Mouse (Mus musculus) C2C12 (cell line): Measurements from ENCODE around the gene Plrg1. TPM values are rescaled to one million over a fixed set of nuclear protein-coding genes. Genes with fewer than 3 reads are reported as not detected.

Source experiments
- H3K27me3 ChIP-seq: one replicate; pipeline ENCODE4 v1.6.1; 2011; ENCODE audit not compliant: control insufficient read depth, insufficient read depth, insufficient read length
- H3K36me3 ChIP-seq: one replicate; pipeline ENCODE4 v1.6.1; 2011; ENCODE audit not compliant: control insufficient read depth, insufficient read depth
- H3K4me3 ChIP-seq: one replicate; pipeline ENCODE4 v1.5.1; 2011; ENCODE audit warnings: mild to moderate bottlenecking, control low read depth; ENCODE audit not compliant: poor library complexity, insufficient read depth, severe bottlenecking
- H3K79me2 ChIP-seq: one replicate; pipeline ENCODE4 v1.6.1; 2011; ENCODE audit not compliant: control insufficient read depth, insufficient read depth
- H3K79me3 ChIP-seq: one replicate; pipeline ENCODE4 v1.6.1; 2011; ENCODE audit warnings: low read depth, control low read depth
- H3ac ChIP-seq: one replicate; pipeline ENCODE3; 2011; ENCODE audit warnings: low read depth; ENCODE audit not compliant: control insufficient read depth, insufficient read length
- CEBPB ChIP-seq: IDR thresholded peaks from one replicate; pipeline ENCODE4 v1.6.1; 2011; ENCODE audit warnings: low read depth, mild to moderate bottlenecking, control low read depth, moderate library complexity
- CTCF ChIP-seq: IDR thresholded peaks from one replicate; pipeline ENCODE4 v1.5.1; 2011; ENCODE audit not compliant: control insufficient read depth, insufficient read depth, insufficient read length
- FOSL1 ChIP-seq: IDR thresholded peaks from one replicate; pipeline ENCODE4 v1.8.0; 2011; ENCODE audit warnings: mild to moderate bottlenecking, low read length; ENCODE audit not compliant: poor library complexity, insufficient read depth, severe bottlenecking
- MAX ChIP-seq: IDR thresholded peaks from one replicate; pipeline ENCODE4 v1.6.1; 2011; ENCODE audit warnings: mild to moderate bottlenecking, control low read depth
- MYOD1 ChIP-seq: IDR thresholded peaks from one replicate; pipeline ENCODE4 v1.6.1; 2011; ENCODE audit warnings: low read depth; ENCODE audit not compliant: control insufficient read depth, insufficient read length
- MYOG ChIP-seq: IDR thresholded peaks from one replicate; pipeline ENCODE4 v1.6.1; 2011; ENCODE audit not compliant: control insufficient read depth, insufficient read length; ENCODE audit errors: extremely low read depth
- USF1 ChIP-seq: IDR thresholded peaks from one replicate; pipeline ENCODE4 v1.6.1; 2011; ENCODE audit warnings: low read depth, mild to moderate bottlenecking, control low read depth, moderate library complexity
- polyA plus RNA-seq: library from polyadenylated mRNA; unstranded; fragments of >200 nt; fragmentation: generic; extraction: Trizol; gene quantifications from one replicate; pipeline ENCODE4 v1.2.1, GENCODE M21; 2012; ENCODE audit warnings: missing spikeins

Plrg1 gene
- polyA plus RNA-seq, 1 experiment: 58.2 TPM

DNA sequence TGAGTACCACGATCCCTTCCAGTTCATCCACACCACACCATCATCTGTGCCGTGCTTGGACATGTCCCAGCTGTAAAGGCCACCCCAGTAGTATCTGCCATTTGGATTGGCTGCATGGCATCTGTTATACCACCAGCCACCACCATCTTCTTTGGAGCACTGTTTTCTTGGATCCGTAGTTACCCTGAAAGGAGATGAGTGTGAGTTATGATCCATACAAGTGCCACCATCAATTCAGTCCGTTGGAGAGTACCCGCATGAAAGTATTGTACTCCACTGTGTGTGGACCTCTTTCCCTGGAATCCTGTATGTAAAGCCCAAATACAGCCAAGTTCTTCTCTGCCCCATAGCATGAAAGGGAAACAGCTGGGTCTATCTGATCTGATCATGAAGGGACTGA is 12.9 kb upstream of the Plrg1 start:
- H3ac ChIP-seq: no peak overlapping the region
- peaks cover 9% of the 10 kb centered on the region for H3K27me3 ChIP-seq
- H3K79me3 ChIP-seq: no peaks in the 10 kb centered on the region
- no peak for TF ChIP-seq USF1
- TF ChIP-seq MYOG: no peak
- no peak for TF ChIP-seq MYOD1
- no peak for TF ChIP-seq CTCF
- no peak for TF ChIP-seq MAX
- TF ChIP-seq FOSL1: no peak
- H3K36me3 ChIP-seq: no peaks in the 10 kb centered on the region
- no peak overlapping the region for H3K4me3 ChIP-seq
- no peaks in the 10 kb centered on the region for H3K79me2 ChIP-seq

DNA sequence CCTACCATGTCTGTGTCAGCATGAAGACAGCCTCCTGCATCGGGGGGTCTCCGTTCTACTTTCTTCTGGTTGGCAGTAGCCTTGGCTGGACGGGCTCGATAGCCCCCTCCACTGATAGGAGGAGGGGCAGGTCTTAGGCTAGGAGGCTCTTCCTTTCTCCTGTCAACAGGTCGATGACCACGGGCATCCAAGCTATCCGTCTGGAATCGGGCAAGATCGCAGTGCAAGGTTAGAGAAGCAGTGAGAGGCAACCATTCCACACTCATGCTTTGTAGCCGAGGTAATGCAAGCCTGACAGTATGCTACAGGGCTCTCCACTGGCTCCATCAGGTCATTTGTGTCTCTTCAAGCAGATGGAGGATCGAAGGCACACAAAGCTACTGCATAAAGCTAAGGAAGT is 8.7 kb upstream of the Plrg1 start:
- no peaks in the 10 kb centered on the region for H3K79me2 ChIP-seq
- H3ac ChIP-seq: no peak overlapping the region
- TF ChIP-seq MAX: no peak
- no peak for TF ChIP-seq CTCF
- TF ChIP-seq MYOD1: no peak
- TF ChIP-seq MYOG: no peak
- TF ChIP-seq USF1: no peak
- TF ChIP-seq FOSL1: no peak
- no peak for TF ChIP-seq CEBPB
- no peak overlapping the region for H3K4me3 ChIP-seq
- peaks cover 9% of the 10 kb centered on the region for H3K27me3 ChIP-seq
- no peaks in the 10 kb centered on the region for H3K36me3 ChIP-seq
- no peaks in the 10 kb centered on the region for H3K79me3 ChIP-seq

DNA sequence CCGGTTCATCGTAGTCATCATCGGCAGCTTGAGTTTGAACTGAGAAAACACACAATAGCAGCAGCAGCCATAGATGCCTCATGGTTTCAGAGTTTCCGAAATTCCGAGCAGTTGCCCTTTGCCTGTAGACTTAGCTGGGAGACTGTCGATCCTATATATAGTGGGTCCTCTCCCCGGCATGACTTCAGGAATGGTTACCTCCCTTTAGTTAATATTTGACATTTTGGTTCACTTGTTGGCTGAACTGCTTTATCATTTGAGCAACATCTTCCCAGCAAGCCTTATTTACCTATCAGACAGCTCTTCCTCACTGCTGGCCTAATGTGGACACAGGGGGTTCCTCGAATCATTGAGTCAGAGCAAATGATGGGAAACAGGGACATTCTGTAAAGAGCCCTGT is 5.6 kb upstream of the Plrg1 start, which contains the start of gene Fgb:
TSS of gene Fgb (minus strand) at position 184 of the 400 bp plus-strand sequence.
- Histone ChIP-seq H3K79me2 (no peaks in the 10 kb centered on the region), H3K79me3 (no peaks in the 10 kb centered on the region), H3K36me3 (no peaks in the 10 kb centered on the region), H3ac (no peak within 1 kb of the TSS), H3K4me3 (no peak within 1 kb of the TSS), H3K27me3 (peaks cover 10% of the 10 kb centered on the region)
- TF ChIP-seq MYOD1 (no peak), FOSL1 (no peak), MAX (no peak), CTCF (no peak), CEBPB (no peak), USF1 (no peak), MYOG (no peak)

DNA sequence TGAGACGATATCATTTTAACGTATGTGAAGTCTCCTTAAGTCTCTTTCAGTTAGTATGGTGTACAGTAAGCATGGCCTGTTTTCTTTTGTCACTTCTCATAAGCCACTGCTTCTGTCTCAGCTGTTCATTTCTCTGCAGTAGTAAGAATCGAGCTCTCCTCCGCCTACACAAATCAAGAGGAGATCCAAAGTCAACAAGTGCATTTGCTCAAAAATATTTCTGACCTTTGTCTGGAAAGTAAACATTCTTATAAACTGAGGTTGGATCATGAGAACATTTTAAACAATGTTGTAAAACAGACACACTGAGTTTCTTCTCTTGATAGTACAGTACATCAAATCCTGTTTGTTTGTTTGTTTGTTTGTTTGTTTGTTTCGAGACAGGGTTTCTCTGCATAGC is 4.7 kb upstream of the Plrg1 start:
- Histone ChIP-seq H3K27me3 (peaks cover 10% of the 10 kb centered on the region), H3K4me3 (no peak overlapping the region), H3K79me3 (peaks cover 2% of the 10 kb centered on the region), H3K36me3 (no peaks in the 10 kb centered on the region), H3ac (no peak overlapping the region), H3K79me2 (peaks cover 3% of the 10 kb centered on the region)
- TF ChIP-seq MYOD1 (no peak), MYOG (no peak), CTCF (no peak)

DNA sequence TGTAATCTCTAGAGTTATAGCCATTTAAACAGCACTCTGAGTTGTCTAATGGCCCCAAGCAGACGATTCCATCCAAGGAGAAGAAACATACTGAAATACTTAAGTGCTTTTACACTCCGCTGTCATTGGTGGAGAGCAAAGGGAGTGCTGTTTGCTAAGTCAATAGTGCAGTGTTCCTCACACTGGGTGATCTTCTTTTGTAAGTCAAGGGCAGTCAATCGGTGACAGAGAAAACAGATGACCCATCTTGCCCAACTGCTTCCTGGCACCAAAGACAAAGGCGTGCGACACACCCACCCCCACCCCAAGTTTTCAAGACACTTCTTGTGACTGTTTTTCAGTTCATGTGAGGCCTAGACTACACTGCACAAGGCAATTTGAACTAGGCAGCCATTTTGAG is 3.2 kb upstream of the Plrg1 start:
- Histone ChIP-seq H3ac (no peak overlapping the region), H3K27me3 (peaks cover 4% of the 10 kb centered on the region), H3K79me3 (peaks cover 16% of the 10 kb centered on the region), H3K36me3 (peaks cover 4% of the 10 kb centered on the region), H3K4me3 (no peak overlapping the region), H3K79me2 (peaks cover 18% of the 10 kb centered on the region)
- no peak for TF ChIP-seq CEBPB
- TF ChIP-seq MYOG: no peak
- TF ChIP-seq CTCF: no peak

DNA sequence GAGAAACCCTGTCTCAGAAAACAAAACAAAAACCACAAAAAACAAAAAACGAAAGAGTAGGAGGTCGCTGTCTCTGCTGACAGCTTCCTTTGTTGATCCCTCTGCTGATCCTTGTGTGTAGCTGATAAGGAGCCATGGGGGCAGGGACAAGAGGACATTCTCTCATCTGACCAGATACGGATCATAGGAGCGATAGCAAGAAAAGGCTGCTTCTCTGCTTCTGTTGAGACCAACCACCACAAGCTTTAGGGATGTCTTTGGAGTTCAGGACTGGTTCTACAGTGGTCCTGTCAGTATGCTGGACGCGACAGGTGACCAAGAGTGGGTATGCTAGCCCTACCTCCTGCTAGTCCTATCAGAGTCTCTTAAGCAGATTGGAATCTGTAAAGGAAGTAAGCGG is 2.2 kb upstream of the Plrg1 start:
- TF ChIP-seq FOSL1 (no peak), USF1 (no peak), CEBPB (no peak), MAX (no peak), MYOD1 (no peak), MYOG (no peak), CTCF (no peak)
- Histone ChIP-seq H3K79me2 (peaks cover 20% of the 10 kb centered on the region), H3K4me3 (no peak overlapping the region), H3ac (no peak overlapping the region), H3K79me3 (peaks cover 17% of the 10 kb centered on the region), H3K36me3 (peaks cover 9% of the 10 kb centered on the region), H3K27me3 (peaks cover 4% of the 10 kb centered on the region)
